Mouse (Mus musculus) adrenal gland, postnatal 10 days (tissue): ENCODE data around the gene Ddx43. TPM values are rescaled to one million over a fixed set of nuclear protein-coding genes. Genes with fewer than 3 reads are reported as not detected.

ENCODE experiments used
- DNase-seq: peaks from one replicate; pipeline ENCODE4 v3.0.0; 2021; ENCODE audit warnings: mixed read lengths
- total RNA-seq, 2 experiments: library from RNA; stranded (reverse); gene quantifications; 2 replicates each; pipeline ENCODE4 v1.2.3; 2021

Gene Ddx43
- total RNA-seq, 2 experiments from 2014 or later: not detected

DNA sequence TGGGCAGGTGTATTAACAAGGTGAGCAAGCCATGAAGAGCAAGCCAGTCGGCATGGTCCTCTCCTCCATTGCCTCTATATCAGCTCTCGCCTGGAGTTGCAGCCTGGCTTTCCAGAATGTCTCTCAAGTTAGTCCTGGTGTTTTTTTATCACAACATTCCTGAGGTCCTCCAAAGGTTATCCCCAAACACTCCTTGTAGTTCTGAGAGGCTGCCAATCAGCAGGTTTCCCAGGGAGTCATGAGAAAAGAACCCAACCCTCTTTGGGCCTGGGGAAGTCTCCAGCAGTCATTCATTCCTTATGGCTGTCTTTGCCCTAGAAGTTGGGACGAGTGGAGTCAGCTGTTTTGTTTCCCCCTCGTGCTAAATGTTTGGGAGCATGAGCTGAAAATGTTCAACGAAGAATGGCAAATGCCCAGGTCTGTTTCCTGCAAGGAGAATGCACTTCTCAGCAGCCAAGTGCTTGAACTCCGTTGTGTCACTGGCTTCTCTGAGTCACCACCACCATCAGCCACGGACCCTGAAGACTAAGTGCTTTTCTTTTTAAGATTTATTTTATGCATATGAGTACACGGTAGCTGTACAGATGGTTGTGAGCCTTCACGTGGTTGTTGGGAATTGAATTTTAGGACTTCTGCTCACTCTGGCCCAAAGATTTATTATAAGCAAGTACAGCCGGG lies 22.6 kb upstream of the Ddx43 start:
- DNase-seq: no peak

DNA sequence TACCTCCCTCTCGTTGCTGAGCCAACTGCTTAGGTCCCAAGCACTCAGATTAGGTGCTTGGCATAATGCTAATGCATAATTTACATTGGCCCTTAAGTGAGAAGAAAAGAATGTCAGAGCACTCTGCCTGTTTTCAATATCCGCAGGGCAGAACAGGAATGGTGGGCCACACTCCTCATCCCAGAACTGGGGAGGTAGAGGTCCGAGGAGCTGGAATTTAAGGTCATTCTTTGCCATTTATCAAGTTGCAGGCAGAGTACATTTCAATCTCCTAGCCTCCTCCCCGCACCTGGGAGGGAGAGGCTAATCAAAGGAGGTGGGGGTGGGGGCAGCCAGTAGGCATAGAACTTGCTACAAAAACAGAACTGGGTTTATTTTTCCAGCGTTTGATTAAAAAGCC lies 21.2 kb upstream of the Ddx43 start:
- DNase-seq: no peak

DNA sequence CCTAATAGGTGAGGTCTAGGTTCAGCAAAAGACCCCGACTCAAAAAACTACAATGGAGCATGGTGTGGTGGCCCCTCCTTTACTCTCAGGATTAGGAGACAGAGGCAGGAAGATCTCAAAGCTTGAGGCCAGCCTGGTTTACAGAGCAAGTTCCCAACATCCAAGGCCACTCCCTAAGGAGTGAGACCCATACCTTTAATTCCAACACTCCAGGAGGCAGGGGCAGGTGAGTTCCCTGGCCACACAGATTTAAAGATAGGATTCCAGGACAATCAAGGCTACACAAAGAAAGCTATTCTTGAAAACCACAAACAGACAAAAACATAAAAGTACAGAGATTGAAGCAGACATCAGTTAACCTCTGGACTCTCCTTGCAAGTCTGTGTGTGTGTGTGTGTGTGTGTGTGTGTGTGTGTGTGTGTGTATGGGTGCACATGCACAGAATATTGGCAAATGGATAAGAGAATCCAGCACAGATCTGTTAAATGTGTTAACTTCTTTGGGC lies 20.6 kb upstream of the Ddx43 start:
- no peak for DNase-seq

DNA sequence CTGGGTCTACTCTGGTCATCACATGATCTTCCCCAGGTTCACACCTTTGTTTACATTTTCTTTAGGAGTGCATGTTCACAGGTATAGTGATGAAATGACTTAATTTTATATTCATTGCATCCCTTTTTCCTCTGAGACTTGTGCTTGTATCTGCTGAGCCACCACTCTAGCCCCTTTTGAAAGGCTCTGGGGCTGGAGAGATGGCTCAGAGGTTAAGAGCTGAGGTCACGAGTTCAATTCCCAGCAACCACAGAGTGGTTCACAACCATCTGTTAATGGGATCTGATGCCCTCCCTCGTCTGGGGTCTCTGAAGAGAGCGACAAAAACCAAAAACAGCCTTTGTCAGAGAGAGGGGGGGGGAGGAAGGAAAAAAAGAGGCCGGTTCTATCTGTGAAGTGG lies 20.1 kb upstream of the Ddx43 start:
- DNase-seq: no peak

DNA sequence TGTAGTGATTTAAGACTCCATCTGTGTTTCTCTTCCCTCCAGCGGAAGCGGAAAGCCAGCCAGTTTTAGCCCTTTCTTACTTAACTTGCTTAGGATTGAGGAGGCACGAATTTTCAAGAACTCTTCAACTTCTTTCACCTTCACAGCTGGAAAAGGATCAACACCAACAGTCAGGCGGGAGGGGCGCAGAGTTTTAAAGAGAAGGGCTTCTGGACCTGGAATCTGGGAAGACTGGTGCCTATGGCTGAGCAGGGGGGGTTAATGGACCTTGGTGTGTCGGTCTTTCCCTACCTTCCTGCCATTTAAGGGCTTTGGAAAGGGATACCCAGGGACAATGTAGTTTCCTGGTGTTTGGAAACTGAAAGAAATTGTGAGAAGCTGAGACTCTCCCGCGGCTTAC lies 18.0 kb upstream of the Ddx43 start:
- no peak for DNase-seq

DNA sequence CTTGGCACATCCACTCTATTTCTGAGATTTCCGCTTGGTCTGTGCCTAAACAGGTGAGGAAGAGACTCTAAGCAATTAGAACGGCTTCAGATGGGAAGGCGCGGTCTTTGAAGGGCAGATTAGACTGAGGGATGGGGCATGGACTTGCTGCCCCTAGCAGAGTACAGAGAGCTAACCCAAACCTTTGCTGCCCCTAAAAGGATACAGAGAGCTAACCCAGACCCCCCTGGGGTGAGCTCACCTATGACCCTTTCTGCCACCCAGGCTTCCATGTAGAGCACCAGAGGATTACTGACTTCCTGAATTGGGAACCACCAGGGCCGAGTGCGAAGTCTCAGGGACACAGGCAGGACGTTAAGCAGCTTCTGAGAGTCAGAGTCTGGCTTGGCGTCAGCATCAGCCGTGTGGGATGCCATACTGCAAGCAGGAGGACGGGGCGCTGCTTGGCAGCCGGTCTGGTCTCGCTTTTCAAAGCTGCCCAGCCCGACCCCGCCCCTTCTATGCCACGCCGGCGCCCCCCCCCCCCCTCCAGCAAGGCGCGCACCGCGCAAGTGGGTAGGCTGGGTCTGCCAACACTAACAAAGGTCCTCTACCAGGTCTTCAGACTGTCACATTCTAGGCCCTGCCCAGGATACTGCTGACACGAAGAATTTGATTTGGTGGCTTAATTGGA lies 17.3 kb upstream of the Ddx43 start, which contains the start of gene Ooep:
TSS of gene Ooep (minus strand) at position 613 of the 673 bp plus-strand sequence.
- DNase-seq: peak; percentile 22

DNA sequence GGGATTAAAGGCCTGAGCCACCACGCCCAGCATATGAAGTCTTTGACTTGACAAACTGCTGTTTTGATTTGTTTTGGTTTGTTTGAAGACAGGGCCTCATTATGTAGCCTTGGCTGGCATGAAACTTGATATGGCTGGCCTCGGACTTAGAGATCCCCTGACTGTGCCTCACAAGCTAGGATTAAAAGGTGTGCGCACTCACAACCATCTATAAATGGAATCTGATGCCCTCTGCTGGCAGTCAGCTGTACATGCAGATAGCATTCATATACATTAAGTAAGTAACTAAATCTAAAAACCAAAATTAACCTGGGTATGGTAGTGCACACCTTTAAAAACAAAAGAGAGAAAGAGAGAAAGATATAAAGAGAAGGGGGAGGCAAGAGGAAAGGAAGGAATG lies 9.7 kb upstream of the Ddx43 start:
- DNase-seq: no peak

DNA sequence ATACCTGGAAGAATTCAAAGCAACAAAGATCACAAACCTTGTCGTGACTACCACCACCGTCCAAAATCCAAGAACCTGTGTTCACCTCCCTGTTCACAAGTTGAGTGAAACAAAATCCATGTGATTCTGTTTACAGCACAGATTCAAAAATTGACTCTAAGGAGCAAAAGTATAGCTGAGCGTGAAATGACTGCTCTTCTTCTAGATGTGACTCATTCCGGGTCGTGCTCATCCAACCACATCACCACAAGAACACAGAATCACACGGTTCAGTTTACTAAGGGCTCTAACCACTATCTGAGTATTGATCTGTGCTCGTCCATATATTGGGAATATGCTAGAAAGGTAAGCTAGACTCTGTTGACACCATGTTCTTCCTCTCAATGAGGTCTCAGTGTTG lies 8.6 kb upstream of the Ddx43 start:
- DNase-seq: no peak

DNA sequence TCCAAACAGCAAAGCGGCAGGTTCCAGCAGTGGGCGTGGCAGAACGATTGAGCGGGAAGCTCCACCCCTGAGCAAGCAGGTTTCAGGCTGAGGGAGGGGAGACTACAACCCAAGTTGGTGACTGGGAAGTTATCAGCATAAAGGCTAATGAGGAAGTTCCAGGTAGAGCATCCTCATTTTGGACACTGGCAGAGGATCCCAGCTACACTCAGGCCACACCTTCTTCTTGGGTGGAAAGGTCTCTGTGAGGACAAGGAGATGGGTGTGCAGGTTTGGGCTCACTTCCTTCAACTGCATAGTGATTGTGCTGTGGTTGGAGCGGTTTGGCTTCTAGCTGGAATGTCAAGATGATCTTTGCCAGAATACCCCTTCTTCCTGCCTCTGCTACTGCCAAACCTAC lies 5.6 kb upstream of the Ddx43 start:
- DNase-seq: no peak

DNA sequence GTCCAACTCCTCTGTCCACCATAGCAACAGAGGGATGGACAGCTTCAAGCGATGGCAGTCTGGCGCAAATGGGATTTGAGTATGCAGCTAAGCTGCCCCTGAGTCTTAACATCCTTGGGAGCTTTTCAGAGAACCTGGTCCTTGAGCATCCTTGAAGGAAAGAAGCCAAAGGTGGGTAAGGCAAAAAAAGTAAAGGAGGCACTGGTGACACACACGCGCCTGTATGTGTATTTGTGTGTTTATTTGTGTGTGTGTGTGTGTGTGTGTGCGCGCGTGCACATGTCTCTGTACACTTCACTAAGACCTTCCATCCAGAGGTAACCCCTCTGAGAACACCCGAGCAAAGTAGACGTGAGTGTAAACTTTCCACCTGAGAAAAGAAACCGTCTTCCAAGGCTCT lies 1.8 kb upstream of the Ddx43 start:
- DNase-seq: no peak

DNA sequence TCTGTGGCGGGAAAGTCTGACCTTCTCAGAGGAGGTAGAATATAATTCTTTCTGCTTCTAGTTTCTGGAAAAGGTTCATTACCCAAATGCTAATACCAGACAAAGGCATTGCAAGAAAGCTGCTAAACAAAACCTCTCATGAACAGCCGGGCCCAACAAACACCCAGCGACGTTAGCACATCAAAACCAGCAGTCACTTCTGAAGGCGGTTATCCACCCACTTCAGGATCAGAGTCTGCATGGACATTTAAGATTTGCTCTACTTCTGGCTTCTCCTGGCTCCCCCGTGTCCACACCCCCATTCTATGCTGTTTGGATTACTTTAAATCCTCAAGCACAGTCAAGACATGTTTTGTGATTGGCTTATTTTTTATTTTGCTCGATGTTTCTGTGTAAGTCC lies 975 bp upstream of the Ddx43 start:
- DNase-seq: no peak

DNA sequence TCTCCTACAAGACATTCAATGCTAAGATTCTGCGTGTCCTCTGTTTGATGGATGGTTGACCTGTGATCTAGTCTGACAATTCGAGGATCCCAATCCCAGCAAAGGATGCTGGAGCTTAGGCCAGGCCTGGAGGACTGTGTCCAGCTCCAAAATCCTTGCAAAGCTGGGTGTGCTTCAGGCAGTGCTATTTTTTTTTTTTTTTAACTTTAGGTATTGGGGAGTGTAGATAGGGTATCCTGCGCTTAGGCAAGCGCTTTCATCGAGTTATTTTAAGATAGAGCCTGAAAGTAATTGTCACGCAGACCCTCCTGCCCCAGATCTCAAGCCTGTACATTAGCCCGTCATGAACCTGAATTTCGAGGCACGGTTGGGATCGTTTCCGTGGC lies 340 bp upstream of the Ddx43 start:
- DNase-seq: no peak

DNA sequence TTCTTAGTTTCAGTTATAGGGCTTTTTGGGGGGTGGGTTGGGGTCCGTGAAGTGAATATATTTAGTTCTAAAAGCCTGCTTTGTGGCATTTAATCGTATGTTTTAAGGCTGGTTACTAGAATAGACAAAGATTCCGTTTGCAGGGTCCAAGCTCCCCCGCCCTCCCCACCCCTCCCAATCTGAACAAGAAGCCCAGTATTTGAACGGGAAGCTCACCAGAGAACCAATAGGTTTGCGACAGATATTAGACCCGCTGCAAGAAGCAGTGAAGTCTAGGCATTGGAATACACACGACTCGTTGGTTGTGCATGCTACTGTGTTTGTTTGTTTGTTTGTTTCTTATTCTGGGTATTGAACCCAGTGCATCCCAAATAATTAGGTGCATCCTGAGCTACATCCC lies 940 bp downstream of the Ddx43 start:
- no peak for DNase-seq

DNA sequence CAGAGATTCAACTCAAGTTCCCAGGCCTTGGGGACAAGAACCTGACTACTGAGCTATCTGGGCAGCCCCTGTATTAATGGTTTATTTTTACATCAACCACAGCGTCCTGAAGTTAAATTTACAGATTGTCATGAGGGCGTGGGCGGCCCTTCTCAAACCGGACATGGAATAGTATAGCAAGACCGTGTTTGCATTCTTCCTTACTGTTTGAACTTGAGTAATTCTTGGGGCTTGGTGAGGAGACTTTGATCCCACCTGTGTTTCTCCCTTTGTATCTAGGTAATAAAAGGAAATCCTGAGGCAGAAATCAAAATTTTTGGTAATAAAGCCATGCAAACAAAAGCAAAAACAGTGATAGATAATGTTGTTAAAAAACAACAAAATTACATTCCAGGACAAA lies 5.0 kb downstream of the Ddx43 start:
- DNase-seq: no peak

DNA sequence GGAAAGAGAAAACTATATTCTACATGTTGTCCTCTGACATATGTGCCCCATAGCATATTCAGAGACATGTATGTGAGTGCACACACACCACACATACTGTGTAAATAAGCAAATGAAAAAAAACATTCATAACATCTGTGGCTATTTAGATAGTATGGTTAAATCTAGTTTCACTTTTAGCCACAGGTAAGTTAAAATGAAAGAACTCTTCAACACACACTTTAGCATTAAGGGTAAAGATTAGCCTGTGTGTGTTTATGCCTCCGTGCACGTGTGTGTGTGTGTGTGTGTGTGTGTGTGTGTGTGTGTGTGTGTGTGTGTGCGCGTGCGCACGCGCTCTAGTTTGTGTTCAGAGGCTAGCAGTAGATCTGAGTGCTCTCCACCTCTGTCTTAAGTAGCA lies 6.0 kb downstream of the Ddx43 start:
- no peak for DNase-seq

DNA sequence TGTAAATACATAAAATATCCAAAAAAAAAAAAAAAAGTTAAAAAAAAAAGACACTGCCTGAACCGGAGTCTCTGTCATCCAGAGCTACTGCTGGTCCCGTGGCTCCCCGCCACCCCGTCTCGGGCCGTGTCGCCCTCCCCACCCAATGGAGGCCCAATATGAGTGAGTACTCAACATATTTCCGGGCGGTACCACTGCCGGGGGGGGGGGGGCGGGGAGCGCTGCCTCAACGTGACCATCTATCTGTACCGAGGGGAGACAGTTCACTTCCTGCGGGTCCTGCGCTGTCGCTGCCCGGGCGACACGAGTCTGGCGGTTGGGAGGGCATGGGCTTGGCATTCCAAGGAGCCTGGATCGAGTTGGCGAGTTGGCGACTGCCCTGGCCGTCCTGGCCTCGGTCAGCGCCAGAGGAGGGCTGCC lies 31.8 kb downstream of the Ddx43 start:
- DNase-seq: no peak

DNA sequence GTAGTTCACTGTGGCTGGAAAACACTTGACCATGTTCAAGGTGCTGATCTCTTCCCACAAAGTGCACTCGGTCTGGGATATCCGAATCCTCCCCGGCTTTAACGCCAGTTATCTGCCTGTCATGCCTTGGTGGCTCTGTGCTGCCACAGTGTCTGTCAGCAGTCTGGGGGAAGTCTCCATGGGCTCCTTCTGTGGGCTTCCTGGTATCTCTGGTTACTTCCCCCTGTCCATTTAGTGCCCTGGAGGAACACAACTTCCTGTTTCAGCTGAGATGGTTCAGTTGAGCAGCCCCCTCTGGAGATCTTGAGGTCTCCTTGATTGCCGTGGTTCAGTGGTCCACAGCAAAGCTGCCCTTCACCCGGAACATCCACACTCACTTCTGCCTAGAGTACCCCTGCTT lies 32.6 kb downstream of the Ddx43 start:
- DNase-seq: no peak

DNA sequence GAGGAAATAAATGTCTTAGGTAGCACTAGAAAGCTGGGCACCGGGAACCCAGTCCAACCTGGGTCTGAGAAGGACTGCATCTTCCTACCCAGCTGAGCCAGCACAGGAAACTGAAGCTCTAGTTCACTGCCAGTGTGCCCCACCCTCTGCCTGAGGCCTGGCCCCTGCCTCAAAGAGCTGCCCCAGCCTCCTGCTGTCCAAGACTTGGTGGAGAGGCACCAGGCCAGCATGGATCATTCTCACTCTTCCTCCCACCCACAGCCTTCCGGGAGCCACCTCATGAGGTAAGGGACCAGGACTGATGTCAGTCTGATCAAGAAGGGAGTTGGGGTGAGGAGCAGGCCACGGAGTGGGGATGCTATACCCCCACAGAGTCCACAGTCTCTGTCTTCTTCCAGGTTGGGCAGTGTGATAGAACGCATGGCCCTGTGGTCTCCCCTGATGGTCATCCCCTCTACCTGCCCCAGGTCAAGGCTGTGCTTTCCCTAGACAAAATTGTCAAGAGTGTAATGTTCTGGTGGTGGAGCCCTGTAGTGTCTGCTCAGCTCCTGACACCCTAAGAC lies 33.4 kb downstream of the Ddx43 start:
- DNase-seq: no peak

DNA sequence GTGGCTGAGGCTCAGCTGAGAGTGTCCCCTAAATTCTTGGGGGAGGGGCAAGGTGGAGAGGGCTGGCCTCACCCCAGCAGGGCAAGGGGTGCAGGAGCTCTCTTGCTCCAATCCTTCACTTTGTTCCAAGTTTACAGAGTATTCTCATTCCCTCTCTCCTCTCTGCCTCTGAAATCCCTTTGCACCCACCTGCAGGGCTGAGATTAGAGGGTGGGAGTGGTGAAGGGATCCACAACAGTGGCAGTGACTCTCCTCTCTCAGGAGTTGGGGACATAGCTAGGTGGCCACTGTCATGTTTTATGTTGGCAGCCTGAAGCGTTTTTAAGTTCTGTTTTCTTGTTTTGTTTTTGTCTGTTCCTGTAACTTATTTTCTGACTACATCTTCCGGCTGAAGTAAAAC lies 34.0 kb downstream of the Ddx43 start:
- DNase-seq: no peak

DNA sequence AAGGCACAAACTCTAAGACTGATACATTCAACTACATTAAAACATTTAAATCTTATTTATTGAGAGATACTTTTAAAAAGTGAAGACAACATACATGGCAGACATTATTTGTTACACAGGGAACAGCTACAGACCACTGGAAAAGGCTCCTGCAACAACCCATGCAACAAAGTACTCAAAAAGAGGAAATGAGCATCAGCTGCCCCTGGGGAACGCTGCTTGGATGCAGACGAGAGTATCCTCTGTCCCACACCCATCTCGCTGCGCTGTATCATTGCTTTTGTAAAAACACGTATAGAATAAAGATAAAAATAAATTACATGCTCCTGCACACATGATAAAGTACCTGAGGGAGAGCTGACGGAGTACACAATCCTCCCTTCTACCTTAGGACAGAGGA lies 34.9 kb downstream of the Ddx43 start:
- no peak for DNase-seq

DNA sequence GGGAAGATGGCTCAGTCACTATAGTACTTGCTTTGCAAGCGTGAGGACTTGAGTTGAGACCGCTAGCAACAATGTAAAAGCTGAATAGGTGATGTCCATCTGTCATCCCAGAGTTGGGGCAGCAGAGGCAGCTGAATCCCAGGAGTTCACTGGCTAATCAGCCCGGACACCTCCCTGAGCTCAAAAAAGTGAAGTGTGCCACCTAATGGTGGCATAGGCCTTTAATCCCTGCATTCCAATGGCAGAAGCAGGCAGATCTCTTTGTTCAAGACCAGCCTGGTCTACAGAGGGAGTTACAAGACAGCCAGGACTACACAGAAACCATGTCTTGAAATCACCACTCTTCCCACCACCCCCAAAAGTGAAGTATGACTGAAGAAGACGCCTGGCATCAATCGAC lies 36.9 kb downstream of the Ddx43 start:
- DNase-seq: no peak

DNA sequence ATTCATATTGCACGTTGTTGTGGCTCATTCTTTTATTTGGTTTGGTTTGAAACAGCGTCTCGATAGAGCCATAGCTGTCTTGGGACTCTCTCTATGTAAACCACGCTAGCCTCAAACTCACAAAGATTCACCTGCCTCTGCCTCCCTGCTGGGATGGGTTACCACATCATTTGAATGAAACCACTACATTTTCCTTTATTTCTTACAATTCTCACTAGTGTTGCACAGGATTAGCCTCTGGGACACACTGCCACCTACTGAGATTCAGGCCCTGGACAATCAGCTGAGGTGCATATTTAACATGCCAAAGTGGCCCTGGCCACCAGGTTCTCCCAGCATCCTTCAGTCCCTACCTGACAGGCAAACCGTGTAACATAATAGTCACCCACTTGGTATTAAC lies 43.8 kb downstream of the Ddx43 start:
- DNase-seq: no peak

DNA sequence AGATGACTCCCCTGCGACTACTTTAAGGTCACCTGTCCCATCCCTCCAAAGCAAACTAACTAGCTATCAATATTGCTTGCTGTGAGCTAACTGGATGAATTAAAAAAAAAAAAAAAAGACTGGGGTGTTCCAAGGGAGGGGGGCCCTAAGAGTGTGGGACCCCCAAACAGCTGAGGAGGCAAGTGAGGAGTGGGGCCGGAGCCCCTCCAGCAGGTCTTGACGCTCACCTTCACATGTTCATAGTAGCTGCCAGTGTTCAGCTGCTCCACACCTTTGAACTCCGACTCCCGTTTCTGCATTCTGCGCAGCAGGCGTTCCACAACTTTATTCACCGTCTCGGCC lies 46.6 kb downstream of the Ddx43 start:
- DNase-seq: no peak
